Mouse (Mus musculus) spleen, adult 2 months (tissue): ENCODE results near the gene Naaladl2. TPM values are rescaled to one million over a fixed set of nuclear protein-coding genes. Genes with fewer than 3 reads are reported as not detected.

Source experiments
- DNase-seq, 2 experiments: peaks; one replicate each; pipeline versions ENCODE4 v3.0.0 to v3.0.0-alpha.2; 2012 to 2021; ENCODE audit warnings: low spot score in 2 of 2, low read depth in 1 of 2
- H3K27ac ChIP-seq: fragments of 200-500 bp; 2 replicates; pipeline ENCODE4 v1.5.1; 2012; ENCODE audit warnings: low read length, inconsistent platforms; ENCODE audit not compliant: insufficient read depth
- H3K27me3 ChIP-seq: fragments of 200-500 bp; 2 replicates; pipeline ENCODE4 v1.6.1; 2012; ENCODE audit warnings: mild to moderate bottlenecking, moderate library complexity, low read length, inconsistent platforms; ENCODE audit not compliant: control insufficient read depth, insufficient read depth
- H3K36me3 ChIP-seq: fragments of 200-500 bp; 2 replicates; pipeline ENCODE4 v1.6.1; 2012; ENCODE audit warnings: mild to moderate bottlenecking, low read length, inconsistent platforms; ENCODE audit not compliant: control insufficient read depth, insufficient read depth
- H3K4me1 ChIP-seq: fragments of 200-500 bp; 2 replicates; pipeline ENCODE4 v1.6.1; 2011; ENCODE audit warnings: inconsistent platforms; ENCODE audit not compliant: control insufficient read depth, insufficient read depth, insufficient read length
- H3K4me3 ChIP-seq: fragments of 200-500 bp; 2 replicates; pipeline ENCODE4 v1.5.1; 2011; ENCODE audit warnings: mild to moderate bottlenecking, inconsistent platforms; ENCODE audit not compliant: insufficient read depth, insufficient read length; ENCODE audit errors: extremely low read depth
- CTCF ChIP-seq: fragments of 200-500 bp; IDR thresholded peaks from 2 replicates; pipeline ENCODE4 v1.5.1; 2011; ENCODE audit warnings: mild to moderate bottlenecking, inconsistent platforms; ENCODE audit not compliant: insufficient read depth, insufficient read length, insufficient replicate concordance; ENCODE audit errors: extremely low read depth
- POLR2A ChIP-seq: fragments of 200-500 bp; IDR thresholded peaks from 2 replicates; pipeline ENCODE4 v1.6.1; 2011; ENCODE audit warnings: low read depth, low read length, inconsistent platforms
- WGBS: fragments of 180-500 bp; shearing (Covaris S2); methylation state at CpG from one replicate; pipeline ENCODE4 v1.1.7; 2018; 5-methylcytosine and 5-hydroxymethylcytosine counted together
- polyA plus RNA-seq: library from polyadenylated mRNA; depleted of rRNA; stranded (reverse); fragments of >200 nt; gene quantifications from 2 replicates; pipeline ENCODE4 v1.2.3, GENCODE M21; 2012

The Naaladl2 gene
- polyA plus RNA-seq, 1 experiment = not detected

DNA sequence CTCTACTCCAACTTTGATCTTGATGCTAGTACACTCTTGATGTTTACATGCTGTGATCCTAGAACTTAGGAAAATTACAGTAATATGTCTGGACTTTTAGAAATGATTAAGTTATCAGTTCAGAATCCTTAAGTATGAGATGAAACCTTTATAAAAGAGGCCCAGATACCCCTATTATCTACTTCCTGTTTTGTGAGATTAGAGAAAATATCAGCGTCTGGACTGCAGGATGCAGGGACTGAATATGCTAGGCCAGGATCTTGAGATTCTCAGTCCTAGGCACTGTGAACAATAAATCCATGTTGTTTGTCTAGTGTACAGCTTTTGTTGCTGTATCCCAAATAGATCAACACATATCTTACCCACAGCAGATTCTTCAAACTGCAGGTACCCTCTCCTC lies 1278.4 kb downstream of the Naaladl2 start:
- H3K27ac ChIP-seq = no peak overlapping the region
- WGBS = 73% methylated on average over 1 of the region's 1 CpGs
- no peaks in the 10 kb centered on the region for H3K36me3 ChIP-seq
- no peak overlapping the region for H3K4me3 ChIP-seq
- no peak for DNase-seq
- no peaks in the 10 kb centered on the region for H3K4me1 ChIP-seq
- H3K27me3 ChIP-seq = no peaks in the 10 kb centered on the region
- TF ChIP-seq CTCF = no peak
- no peak for TF ChIP-seq POLR2A

DNA sequence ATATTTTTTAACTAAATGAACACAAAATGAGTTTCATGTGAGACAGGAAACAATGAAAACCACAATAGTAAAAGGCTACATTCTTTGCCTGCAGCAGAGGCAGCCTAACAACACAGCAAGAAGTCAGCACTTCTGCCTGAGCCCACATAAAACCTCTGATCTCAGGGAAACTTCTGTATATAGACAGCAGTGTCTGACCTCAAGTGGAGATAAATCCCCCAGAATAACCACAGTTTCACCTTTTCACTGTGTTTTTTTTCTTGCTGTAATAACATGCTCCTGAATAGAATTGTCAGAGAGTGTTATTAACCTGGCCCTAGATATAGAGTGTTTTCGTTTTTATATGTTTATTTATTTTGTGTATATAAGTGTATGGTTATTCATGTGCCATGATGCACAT lies 1286.8 kb downstream of the Naaladl2 start:
- 47% methylated on average over 1 of the region's 1 CpGs for WGBS
- no peaks in the 10 kb centered on the region for H3K36me3 ChIP-seq

DNA sequence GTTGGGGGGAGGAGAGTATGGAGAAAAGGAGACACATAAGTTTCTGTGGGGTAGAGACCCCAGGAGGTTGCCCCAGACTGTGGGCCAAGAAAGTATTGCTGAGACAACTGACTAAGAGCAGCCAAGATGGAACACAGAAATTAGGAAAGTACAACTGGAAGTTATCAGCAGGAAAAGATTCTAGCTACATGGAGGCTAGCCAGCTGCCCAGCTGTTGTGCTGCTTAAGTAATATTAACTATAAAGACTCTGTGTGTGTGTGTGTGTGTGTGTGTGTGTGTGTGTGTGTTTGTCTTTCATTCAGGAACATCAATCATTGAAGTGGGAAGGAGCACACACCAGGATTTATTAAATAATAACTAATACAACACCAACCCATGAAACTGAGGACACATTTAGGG lies 1326.5 kb downstream of the Naaladl2 start:
- Histone ChIP-seq H3K27me3 (no peaks in the 10 kb centered on the region), H3K4me3 (no peak overlapping the region), H3K27ac (no peak overlapping the region), H3K36me3 (no peaks in the 10 kb centered on the region), H3K4me1 (no peaks in the 10 kb centered on the region)
- DNase-seq = no peak
- TF ChIP-seq CTCF (no peak), POLR2A (no peak)

More for the DNA sequence above, 1286.8 kb downstream of the Naaladl2 start:
- TF ChIP-seq CTCF (no peak), POLR2A (no peak)
- no peak overlapping the region for H3K4me3 ChIP-seq
- no peak overlapping the region for H3K27ac ChIP-seq
- H3K4me1 ChIP-seq = no peaks in the 10 kb centered on the region
- no peaks in the 10 kb centered on the region for H3K27me3 ChIP-seq
- DNase-seq = no peak

DNA sequence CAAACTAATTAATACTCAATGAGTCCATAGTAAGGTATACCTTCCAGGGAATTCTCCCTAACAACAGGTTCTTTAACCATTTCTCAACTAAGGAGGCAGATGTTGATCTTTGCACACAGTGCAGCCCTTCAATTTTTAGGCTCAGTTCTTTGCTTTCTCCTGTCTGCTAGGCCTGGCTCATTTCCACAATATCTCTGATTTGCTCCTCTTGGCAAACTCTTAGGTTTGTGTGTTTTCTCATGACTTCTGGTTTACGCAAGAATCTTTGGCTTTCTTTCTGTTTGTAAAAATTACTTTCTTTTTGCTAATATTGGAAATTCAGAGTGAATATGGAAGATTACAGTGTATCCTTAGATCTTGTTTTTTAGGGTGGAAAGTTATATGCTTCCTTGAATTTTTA lies 1385.3 kb downstream of the Naaladl2 start:
- no peak overlapping the region for H3K27ac ChIP-seq
- 99% methylated on average over 1 of the region's 1 CpGs for WGBS
- no peak for DNase-seq
- H3K4me1 ChIP-seq = no peaks in the 10 kb centered on the region
- no peak for TF ChIP-seq POLR2A
- no peak for TF ChIP-seq CTCF
- H3K36me3 ChIP-seq = no peaks in the 10 kb centered on the region
- no peaks in the 10 kb centered on the region for H3K27me3 ChIP-seq
- no peak overlapping the region for H3K4me3 ChIP-seq
